Mouse (Mus musculus) ovary, postnatal 14 days (tissue): ENCODE data around the gene Hes1.
A peak's percentile ranks its signal among the peaks of the same experiment; 100 is the strongest.

Experiments
- DNase-seq: peaks from one replicate; pipeline ENCODE4 v3.0.0; 2022; ENCODE audit warnings: low spot score

Gene Hes1

DNA sequence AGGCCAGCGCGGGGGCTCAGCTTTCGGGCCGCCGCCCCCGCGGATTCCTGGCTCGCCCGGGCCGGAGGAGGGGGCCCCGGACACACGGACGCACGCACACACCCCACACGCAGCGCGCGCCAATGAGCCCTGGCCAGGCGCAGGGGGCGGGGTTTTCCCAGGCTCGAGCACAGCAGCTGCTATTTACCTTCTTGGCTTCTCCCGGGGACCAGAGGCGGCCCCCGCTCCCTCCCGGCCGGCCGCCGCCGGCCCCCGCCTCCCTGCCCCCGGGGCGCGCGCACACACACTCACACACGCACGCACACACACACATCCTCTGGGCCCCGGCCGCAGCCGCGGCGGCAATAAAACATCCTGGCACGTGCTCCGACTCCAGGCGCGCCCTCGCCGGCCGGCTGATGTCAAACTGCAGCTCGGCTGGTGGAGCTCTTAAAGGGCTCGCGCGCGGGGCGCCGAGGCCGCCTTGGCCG, at the start of gene Hes1:
Hes1 (plus strand) TSS at position 401 of the 470 bp plus-strand sequence.
- peak; percentile 84 for DNase-seq

DNA sequence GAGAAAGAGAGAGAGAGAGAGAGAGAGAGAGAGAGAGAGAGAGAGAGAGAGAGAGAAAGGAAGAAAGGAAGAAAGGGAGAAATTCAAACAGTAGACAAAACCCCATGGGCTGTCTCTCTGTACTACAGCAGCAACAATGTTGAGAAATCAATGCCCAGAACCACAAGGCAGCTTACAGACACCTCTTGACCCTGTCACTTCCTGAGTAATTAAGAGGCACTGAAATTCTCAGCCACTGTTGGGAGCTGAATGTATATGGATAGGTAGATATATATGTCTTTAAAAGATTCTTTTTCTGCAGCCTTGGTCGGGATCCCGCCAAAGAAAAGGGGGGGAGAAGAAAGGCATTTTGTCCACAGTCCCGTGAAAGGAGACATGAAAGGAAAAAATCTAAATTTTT, 48.1 kb upstream of the Hes1 start:
- no peak for DNase-seq

DNA sequence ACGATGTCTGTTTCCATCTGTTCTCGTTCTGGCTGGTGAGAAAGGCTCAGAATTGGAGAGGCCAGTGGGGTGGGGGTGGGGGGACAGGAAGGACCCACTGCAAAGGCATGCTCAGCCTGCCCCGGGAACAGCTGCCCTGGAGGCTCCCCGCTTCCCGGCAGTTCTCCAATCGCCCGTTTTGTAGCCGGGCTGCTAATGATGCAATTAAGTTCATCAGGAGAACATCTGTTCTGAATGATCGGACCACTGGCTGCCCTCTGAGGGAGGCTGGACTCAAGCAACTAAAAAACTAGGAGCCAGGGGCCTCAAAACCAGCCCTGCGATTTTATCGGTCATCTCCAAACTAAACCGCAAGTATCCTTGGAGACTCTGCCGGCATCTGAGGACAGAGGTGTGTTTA, 44.1 kb upstream of the Hes1 start:
- no peak for DNase-seq

DNA sequence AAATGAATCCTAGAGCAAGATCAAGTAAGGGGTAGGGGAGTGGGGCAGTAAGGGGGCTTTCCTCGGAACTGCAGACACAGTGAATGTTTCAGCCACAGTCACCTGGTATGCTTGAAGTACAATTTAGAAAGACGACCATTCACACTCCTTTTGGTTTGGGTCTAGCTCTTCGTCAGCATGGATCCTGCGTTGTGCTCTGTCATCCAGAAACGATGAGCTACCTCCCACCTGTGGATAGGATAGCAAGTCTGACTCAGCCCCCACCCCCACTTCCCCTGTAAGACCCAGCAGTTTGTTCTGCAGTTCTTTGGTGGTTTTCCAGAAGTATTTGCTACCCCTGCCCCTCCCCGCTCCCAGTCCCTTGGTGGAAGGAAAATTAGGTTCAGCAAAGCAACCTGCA, 41.8 kb upstream of the Hes1 start:
- no peak for DNase-seq

DNA sequence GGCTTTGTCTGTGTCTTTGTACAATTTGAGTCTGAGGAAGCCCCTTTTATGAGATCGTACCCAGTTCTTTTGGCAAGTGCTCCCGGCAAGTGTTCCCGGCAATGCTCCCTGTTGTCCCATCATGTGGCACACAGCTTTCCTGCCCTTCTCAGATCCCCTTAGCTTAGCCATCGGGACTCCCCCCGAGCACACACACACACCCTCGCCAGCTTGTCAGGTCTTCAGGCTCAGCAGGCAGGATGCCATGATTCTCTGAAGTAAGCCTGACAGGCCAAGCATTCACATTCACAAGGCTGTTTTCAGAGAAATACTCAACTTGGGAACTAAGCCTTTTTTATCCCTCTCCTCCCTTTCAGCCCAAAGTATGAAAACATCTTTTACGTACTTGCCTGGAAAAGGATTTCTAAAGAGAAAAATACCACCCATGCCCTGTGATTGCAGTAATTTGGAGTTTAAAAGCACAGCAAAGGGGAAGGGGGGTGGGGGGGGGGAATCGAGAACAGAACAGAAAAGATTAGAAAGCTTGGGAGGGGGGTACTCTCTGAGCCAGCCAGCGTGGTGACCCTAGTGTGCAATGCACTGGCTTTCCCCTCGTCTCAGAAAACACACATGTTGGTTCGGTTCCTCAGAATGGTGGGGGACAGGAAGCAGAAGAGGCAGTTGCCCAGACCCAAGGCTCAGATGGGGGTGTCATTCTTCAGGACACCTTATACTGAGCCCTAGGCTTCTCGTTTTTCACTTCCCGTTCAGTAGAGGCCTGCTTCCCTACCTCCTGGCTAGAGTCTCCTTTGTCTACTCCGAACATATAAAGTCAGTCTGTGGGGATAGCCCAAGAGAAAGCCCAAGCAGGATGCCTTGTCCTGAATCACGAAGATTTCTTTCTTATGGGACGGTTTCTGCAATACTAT, 41.0 kb upstream of the Hes1 start:
- no peak for DNase-seq

DNA sequence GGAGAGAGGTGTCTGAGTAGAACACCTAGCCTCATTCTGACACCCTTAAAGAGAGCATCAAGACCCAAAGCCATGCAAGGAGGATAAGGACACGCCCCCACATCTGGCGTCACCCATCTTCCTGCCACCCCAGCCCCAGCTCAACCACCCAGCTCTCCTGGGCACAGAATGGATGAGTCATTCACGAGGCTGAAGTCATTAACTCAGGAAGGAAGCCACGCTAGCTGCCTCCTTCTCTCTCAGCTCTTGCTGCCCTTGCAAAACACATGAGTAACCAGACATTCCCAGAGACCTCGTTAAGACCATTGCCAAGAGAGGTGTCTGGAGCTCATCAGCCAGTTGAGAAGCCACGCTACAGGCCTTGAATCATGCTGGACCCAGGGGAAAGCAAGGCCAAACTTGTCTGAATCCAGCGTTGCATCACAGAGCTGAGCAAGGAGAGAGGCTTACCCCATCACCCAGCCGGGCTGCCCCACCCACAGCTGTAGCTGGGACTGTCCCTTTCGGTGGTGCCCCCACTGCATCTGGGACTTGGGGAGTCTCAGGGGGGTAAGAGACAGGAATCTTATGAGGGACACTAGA, 39.4 kb upstream of the Hes1 start:
- DNase-seq = no peak

DNA sequence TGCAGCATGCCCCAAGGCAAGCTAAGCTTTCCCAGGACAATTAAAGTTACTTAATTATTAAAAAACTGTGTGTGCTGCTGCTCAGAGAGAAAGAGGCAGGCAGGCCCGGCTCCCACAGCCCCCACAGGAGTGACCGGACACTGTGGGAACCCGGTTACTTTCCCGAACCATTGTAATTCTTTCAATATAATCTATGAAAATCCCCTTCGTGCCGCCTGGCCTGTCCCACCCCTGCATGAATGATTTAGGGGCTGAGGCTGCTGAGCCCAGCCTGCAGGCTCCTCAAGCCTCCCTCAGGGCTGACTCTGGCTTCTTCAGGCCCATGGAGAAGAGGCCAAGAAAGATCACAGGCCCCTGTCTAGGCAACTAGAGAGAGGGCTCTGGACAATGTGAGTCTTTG, 36.0 kb upstream of the Hes1 start:
- no peak for DNase-seq

DNA sequence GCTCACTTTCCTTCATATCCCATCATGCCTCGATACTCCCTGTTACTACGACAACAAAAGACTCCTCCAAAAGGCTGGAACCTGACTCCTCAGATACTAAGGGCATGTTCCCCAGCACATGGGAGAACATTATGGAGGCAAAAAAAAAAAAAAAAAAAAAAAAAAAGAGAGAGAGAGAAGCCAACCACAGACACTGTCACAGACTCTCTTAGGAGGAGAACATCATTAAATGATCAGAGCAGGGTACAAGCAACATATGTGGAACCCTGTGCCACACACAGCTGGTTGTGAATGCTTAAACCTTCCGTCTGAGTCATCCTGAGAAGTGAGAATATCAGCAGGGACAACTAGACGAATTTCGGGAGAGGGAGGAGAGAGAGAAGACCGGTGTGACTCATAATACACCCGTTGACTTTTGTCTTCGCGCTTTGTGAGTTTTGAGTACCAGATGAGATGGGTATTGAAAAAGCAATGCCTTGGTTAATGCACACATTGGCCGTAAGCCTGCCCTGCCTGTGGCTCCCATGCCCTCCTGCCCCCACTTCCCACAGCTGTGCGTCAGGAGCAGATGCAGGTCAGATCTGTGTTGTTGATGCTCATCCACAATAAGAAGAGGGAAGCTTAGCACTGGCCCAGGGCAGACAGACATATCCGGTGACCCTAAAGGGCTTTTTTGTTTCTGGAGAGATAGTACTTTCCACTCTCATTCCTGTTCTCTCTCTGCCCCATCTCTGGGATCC, 34.8 kb upstream of the Hes1 start:
- no peak for DNase-seq

DNA sequence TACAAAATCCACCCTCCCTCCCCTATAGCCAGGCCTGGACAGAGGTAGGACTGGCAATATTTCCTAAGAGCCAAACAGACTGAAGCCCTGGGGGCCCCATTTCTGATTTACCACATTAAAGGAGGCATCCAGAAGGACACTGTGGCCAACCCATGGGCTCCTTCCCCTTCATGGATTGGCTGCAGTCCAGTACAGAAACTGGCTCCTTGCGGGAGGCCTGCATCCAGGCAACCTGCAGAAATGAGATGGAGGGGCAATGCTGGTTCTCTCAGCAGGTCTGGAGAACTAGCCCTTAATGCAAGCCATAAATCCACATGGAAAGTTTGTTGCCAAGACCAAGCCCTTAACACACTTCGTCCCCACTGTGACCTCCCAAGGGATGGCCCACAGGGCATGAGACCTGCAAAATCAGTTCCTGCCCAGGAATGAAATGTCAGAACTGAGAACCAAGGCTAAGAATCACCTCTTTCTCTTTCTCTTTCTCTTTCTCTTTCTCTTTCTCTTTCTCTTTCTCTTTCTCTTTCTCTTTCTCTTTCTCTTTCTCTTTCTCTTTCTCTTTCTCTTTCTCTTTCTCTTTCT, 31.8 kb upstream of the Hes1 start:
- DNase-seq = no peak

DNA sequence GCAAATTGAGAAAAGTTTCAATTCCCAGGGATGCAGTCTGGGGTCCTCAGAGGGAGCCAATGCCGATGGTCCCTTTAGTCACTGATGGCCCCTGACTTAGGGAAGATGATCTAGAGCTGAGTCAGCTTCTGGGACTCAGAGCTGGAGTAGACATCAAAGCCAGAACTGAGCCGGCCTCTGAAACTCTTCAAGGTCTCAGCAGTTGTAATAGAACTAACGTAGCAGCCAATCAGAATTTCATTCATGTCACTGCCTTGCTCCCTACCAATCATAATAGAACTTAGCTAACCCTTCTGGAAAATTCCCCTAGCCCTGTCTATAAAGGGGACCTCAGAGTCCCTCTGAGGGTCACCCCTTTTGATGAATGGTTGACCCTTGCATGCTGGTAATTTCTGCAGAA, 30.8 kb upstream of the Hes1 start:
- DNase-seq = no peak

DNA sequence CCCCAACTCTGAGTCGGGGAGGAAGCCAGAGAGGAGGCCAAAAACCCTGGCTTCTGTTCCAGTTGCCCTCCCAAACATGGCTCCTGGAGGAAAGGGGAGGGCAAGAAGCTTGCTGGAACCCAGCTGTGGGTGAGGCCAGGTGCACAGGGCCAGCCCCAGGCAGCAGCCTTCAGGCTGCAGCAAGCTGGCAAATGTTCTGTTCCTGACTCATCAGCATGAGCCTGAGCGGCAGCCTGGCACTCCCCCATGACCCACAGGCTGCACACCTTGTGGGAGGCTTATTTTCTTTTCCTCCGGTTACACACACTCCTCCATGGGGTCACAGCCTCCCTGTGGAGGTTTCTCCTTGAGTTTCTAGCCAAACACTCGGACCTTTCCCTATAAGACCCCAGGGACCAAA, 30.2 kb upstream of the Hes1 start:
- no peak for DNase-seq

DNA sequence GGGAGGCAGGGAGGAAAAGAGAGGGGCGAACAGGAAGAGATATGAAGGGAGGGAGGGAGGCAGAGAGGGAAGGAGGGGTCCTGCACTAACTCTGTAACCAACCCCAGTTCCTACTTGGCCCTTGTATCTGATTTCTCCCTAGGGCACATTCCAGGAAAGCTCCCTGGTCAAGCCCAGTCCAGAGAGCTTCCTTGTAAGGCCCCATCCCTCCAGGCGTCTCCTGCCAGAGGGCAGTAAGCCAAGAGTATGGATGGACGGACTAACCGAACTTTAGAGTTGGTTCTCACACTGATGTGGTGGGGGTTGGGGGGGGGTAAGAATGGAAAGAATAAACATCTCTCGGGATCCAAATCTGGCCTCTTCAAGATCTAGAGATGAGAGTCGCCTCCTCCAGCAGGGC, 29.7 kb upstream of the Hes1 start:
- no peak for DNase-seq

DNA sequence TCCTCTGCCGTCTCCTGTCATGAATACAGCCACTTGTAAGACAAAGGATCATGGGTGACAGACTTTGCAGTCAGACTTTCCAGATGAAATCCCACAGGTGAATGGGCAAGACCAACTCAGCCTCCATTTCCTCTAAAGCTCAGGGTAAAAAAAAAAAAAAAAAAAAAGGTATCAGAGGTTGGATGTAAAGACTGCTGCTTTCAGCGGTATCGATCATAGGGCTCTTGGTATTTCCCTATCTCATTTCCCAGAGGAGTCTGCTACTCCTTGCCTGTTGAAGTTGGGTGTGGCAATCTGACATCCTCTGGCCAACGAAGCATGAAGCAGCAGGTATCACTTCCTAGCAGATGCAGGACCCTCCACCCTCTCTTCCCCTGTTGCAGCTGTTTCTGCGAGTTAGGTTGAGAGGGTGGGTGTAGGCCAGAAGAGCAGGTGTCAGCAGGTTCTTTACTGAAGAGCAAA, 29.2 kb upstream of the Hes1 start:
- DNase-seq = no peak

DNA sequence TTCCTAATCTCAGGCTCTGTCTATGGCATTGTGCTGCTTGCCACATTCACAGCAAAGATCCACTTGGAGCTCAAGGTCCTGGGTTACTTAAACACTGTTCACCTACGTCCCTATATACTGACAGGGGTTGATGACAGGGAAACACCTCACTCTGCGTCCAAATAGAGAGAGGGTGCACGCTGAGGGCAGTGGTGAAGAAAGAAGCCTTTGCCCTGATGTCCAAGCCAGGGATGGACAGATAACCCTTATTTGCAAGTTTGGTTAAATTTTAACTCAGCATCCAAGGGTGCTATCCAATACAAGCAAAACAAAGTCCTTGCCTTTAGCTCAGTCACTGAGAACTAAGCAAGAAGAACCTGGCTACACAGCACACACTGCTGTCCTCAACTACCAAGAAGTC, 28.1 kb upstream of the Hes1 start:
- no peak for DNase-seq

DNA sequence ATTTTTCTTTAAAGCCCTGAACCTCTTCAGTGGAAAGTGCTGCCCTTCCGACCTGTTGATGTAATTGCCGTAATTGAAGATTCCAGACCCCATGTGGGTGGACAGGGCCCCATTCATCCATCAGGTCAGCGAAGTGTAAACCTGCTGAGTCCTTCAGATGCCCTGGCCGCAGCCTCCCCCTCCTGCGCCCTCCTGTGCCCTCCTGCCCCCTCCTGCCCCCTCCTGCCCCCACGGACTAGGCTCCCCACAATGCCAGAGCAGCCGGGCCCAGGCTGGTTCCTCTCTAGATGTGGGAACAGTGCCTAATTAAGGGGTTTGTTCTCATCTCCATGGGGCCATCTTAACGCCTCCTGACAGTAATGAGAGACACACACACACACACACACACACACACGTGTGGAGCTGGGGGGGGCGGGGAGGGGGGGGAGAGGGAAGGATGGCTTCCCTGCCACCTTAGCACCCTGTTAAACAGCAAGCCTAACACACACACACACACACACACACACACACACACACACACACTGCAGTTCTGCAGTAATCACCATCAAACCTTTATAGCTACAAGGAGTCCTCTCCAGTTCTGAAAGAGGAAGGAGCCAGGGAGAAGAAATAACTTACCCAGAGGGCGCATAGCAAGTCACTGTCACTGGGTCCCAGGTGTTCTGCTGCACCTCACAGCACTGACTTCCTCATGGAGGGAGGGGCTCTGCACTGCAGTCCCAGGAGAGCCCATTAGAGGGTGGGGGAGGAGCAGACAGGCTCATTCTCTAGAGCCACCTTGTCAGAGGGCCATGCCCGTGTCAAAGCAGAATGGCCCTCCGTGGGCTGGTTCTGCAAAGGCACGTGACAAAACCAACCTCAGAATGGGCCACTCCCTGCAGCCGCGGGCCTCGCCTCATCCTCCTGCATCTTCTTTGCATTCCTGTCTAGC, 25.3 kb upstream of the Hes1 start:
- no peak for DNase-seq

DNA sequence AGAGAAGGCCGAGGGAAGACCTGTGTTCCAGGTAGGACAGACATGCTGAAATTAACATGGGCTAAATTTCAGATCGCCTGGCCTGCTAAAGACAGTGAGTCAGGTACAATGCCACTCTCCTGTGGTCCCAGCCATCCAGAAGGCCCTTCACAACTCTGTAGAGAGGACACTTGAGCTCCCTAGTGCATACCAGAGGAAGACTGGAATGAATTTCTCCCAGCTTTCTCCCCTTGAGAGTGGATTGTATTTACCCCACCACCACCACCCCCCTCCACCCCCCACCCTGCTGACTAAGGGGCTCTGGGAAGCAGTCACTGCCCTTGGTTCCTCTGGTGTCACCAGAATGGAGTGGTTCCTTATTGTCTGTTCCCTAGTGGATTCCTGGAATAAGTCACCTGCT, 24.3 kb upstream of the Hes1 start:
- no peak for DNase-seq

DNA sequence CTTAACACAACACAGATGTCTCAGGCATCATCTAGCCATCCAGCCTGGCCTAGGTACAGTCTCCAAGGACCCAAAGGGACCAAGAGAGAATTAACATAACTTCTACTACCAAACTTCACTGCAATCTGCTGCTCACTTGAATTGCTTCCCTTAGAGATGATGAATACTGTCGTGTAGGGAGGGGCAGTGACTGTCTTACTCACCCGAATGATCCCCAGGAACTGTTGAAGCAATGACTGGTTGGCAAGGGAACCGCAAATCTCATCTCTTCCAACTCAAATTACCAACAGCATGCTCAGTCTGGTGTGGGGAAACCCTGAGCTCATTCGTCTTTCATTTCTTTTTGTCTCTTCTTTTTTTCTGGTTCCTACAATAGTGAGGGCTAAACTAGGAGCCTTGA, 21.3 kb upstream of the Hes1 start:
- no peak for DNase-seq

DNA sequence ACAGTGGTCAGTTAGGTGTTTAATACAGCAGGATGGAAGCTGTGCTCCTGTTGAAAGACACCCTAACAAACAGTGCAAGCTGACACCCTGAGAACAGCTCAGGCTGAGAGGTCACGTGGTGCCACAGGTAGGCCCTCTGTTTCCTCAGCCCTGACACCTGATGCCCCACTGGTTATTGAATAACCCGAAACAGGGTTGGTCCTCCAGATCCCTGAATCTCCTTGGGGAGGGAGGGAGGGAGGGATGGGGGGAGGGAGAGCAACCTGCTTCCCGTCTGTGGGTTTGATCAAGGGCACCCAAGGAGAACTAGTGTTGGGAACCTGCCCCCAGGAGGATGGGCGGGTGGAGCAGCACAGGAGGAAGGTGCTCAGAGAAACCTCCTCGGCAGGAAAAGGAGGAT, 18.6 kb upstream of the Hes1 start:
- DNase-seq = no peak

DNA sequence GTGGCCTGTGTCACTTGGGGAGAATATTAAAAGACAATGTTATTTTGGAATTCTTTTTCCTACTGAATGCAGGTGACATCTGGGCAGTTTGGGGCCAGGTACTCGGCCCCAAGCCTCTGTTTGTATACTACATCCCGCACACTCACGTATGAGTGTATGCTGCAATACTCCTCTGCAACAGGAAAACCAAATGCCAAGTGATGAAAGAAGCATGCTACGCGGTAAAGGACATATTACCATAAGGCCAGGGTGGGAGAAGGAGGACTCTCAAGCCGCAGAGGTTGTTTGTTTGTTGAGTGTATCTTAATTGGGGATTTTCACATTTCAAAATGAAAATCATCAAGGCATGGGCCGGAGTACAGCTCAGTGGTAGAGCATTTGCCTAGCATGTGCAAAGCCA, 17.2 kb upstream of the Hes1 start:
- DNase-seq = no peak

DNA sequence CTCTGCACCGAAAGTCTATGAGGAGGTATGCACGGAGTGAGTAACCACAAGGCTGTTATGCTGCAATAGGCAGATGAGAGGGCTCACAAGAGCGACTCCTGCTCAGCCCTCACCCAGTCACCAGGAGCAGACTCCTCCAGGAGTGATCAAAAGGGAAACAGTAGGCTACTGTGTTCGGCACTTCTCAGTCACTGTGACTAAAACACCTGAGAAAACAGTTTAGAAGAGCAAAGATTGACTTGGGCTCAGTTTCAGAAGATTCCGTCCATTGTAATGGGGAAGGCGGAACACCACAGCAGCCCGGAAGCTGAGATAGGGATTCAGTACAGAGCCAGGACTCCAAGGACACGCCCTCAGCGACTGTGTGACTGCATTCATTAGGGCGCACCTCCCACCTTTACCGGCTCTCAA, 16.8 kb upstream of the Hes1 start:
- DNase-seq = no peak

DNA sequence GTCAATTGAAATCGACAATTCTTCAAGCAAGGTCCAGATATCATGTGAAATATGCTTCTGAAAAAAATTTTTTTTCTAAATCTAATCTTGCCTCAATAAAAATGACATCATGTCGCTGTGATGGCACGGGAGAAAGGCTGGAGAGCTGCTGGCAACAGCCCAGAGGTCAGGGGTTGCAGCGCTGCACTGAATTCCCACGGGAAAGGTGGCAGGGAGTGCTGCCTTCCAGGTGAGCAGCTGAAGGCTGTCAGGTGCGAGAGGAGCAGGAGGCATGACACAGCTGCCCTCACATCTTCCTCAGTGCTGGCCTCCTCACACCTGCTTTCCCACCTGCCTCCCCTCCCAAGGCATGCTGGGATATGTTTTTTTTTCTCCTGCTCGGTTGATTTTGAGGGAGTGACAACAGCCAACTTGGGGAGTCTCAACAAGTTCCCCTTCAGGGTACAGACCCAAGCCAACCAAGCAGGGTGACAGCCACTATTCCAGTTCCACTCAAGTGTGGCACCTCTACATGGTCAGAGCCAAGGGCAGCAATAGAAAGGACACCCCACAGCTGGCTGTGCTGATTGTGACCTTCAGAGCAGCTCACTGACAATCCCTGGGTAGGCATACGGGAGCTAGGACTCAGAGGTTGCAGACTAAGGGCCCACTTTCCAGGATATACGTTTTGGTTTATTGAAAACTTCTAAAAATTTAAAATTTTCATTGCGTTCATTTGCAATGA, 13.3 kb upstream of the Hes1 start:
- no peak for DNase-seq
